Mouse (Mus musculus) liver, adult 2 months (tissue): ENCODE data around the gene Tex2.

Source experiments
- CTCF ChIP-seq: fragments of 200-500 bp; IDR thresholded peaks from 2 replicates; pipeline ENCODE4 v1.5.1; 2011; ENCODE audit warnings: low read depth, low read length, control low read depth
- POLR2A ChIP-seq: fragments of 200-500 bp; IDR thresholded peaks from 2 replicates; pipeline ENCODE4 v1.6.1; 2011; ENCODE audit warnings: low read length, control low read depth; ENCODE audit not compliant: insufficient read depth; ENCODE audit errors: extremely low read depth

DNA sequence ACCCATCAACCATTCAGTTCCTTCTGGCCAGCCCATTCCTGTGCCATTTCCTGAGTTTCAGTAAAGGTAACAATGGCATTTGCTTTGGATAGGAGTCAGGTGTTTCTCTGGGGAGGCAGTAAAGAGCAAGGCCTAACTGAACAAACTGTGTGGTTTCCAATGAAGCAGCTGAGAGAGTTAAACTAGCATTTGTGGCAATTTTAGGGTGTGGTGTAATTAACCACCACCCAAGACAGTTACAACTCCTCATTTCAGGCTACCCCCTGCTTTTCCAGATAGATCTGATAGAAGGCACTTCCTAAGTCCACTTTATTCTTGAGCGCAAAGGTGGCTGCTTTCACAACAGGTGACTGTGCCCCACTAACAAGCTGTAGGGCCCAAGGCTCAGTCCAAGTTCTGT lies 144.7 kb downstream of the Tex2 start:
- no peak for TF ChIP-seq POLR2A
- no peak for TF ChIP-seq CTCF
